Comparison of ENCODE assay signal across 12 mouse cellular contexts in the genomic region with DNA sequence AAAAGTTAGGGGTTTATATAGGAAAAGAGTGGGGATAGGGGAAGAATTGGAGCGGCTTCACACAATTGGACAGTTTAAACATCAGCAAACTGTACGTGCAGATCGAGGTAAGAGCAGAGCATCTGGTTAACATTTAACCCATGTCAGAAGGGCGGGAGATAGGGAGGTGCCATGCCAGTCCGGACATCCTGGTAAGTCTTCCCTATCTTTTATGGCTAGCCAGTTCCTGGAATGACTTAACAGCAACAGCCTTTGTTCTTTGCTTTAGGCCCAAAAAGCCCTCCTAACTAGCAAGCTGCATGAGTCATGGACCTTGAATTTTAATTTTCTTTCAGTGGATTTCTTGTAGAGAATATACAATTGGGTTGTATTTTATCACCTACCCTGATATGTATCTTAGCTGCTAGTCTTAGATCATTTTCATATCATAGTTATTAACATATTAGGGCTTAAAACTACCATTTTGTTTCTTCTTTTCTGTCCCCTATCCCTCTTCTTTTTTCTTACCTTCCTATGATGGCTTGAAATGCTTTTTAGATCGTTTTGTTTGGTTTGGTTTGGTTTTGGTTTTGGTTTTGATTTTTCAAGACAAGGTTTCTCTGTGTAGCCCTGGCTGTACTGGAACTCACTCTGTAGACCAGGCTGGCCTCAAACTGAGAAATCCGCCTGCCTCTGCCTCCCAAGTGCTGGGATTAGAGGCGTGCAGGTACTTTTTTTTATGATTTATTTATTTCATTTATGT. TPM values are rescaled to one million over a fixed set of nuclear protein-coding genes. Genes with fewer than 3 reads are reported as not detected.
"Had no signal": no experiment of that assay in that cellular context is flagged by ENCODE, and none has a peak within 500 bp of the region (broad histone marks: within the 10 kb centered on the region; RNA-seq: fewer than 3 reads in every experiment).

No protein-coding gene starts in this region.

RNA-seq across cellular contexts. Expression of gene Art2b, which starts 27.6 kb away (rescaled TPM):
- polyA plus RNA-seq: lung, embryonic 14.5 days; lung, embryonic 16.5 days; midbrain, embryonic 10.5 days; midbrain, embryonic 12.5 days; midbrain, embryonic 14.5 days; midbrain, embryonic 16.5 days; myocyte; neural tube, embryonic 11.5 days; neural tube, embryonic 13.5 days; neural tube, embryonic 15.5 days; stomach, embryonic 14.5 days; stomach, embryonic 16.5 days had no signal
